Mouse (Mus musculus): ENCODE measurements at regions not wholly inside any gene's neighbourhood (a gene's known extent, or its start where the extent isn't known, plus 50 kb on each side); places are given as distances from the start of the nearest gene placed in this dataset.

DNA sequence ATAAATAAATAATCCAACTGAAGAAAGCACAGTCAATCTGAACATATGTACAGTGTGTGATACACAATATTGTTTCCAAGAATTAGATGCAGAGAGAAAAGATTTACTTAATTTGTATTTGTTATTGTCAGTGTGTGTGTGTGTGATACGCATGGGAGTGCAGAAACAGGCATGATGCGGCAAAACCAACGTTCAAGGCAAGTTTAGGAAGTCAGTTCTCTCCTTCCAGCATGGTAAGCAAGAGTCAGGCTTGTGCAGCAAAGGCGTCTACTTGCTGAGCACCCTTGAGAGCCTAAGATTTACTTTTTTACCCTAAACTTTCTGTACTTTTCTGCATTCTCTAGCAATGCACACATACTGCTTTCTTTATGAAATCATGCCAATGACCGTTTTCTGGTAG, 102.7 kb upstream of the Sstr4 start:
- no peak for DNase-seq

DNA sequence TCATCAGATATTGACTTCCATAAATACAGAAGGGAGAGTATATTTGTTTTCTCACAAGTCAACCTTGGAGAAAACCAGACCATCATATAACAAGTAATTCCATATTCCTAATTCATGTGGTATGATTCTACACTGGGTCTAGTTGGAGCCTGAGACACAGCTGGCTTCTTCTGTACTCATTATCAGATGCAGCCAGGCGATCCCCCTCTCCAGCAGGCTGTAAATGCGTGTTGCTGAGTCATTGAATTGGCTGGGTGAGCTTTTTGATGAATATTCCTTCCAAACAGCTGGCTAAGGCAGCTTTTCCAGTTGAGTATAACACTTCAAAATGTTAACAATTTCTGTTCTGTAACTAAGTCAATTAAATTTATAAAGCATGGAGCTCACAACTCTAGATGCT, 102.2 kb upstream of the Sstr4 start:
- DNase-seq: no peak

DNA sequence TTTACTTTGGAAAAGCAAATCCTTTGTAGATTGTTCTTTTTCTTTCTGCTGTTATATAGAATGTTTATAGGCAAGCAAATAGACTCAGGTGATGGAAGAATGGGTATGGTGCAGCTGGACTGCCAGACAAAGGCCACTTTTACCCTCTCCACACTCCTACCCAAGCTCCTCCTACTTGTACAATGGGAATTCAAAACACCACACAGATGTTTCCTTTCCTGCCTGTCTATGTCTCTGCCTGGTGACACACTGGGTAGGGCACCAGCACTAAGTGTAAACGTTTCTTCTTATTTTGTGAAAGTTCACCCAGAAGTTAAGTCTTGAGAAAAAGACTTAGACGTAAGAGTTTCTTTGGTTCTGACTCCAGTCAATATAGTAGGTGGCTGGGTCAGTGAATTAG, 94.3 kb upstream of the Sstr4 start:
- no peak for DNase-seq

DNA sequence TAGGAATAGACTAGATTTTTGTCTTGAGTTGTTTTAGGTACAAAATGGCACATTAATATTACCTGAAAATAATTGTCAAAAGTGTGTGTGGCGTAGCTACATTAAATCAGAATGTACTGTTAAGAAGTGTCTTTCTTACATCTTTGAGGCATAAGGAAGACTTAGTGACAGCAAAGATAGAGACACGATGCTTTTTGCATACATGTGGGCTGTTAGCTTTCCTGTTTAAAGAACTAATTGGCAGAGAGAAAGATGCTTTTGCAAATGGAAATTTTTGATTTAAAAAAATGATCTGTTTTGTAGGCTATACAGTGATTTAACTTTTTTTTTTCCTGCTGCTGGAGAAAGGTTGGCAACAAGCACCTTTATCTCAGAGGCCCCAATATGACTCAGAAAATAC, 82.9 kb upstream of the Sstr4 start:
- DNase-seq: no peak

DNA sequence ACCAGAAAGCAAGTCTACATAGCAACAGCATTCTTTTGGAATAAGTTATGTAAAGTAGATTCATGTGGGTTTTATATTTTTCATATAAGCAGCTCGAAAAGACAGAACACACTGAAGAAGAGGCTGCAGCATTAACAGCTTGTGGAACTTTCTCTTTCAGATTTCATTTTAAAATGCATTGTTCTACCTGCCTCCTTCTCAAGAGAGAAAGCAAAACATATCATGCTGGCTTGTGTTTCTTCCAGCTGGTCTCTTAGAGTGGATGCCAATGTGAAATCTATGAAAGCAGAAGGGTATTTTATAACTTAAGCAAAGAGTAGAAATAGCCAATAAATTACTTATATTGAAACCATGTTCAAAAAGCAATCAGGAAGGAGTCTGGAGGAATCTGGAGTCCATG, 74.2 kb upstream of the Sstr4 start:
- no peak for DNase-seq

DNA sequence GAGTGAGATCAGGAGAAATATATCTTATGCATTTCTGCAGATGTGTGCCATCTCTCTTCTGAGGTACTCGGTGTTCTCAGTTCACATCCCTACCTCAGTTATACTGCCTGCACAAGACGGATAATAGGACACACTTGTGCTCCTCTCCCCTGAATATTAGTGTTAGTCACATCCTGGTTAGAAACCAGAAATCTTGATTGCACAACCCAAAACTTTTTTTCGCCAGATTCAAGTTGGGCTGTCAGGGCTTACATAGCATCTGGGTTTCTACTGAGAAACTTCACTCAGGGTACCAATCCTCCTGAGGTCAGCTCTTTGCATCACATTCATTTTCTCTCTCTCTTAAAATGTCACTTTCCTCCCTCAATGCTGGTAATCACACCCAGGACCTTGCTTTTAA, 69.8 kb upstream of the Sstr4 start:
- no peak for DNase-seq

DNA sequence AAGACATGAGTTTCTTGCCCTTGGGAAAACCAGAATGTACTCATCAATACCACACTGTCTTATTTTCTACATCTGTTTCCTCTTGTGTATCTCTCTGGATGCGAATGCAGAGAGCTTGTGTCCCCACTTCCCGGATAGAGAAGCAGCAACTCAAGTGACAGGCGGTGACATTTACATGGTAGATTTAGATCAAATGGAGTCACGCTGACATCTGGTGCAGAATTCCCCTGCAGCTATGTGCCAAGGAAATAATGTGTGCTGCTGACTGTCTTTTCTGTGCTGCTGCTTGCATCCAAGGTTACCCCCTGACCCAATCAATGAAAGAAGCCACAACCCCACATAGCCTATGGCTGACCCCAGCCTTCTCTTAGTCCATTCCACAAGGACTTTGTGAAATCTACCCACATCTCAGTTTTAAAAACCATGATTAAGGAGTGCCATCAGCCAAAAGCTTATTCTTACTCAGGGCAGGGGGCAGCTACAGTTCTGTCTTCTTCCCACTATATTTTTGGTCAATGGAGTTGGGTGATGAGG, 69.2 kb upstream of the Sstr4 start:
- no peak for DNase-seq

DNA sequence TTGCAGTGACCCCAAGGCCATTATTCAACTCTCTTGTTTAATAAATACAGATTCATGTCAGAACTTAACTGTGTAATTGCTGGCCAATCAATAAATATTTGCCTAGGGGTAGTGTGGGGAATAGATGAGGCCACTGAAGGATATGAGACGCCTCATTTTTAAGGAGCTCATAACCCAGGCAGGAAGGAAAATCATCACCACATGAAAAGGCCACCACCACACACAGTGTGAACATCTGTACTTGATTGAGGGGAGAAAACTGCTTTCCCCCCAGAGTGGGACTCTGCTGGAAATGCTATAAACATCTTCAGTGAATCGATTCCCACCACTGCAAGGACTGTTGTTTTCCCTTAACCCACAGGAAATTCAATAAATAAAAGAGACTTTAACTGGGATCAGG, 68.7 kb upstream of the Sstr4 start:
- DNase-seq: no peak

DNA sequence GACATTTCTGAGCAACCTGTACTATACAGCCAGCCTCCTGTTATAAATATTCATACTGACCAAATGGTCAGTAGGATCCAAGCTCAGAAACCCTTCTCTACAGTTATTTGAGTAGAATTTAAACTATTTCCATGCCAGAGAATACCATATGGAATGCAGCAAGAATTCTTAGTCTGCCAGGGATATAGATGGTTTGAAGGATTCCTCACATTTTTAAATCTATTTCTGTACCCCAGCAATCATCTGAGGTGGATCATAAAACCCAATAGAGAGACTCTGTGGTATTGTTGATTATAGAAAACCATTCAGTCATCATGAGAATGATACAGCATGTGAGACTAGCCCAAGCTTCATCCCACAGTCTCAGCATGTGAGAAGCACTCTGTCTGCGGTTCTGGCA, 67.6 kb upstream of the Sstr4 start:
- no peak for DNase-seq

DNA sequence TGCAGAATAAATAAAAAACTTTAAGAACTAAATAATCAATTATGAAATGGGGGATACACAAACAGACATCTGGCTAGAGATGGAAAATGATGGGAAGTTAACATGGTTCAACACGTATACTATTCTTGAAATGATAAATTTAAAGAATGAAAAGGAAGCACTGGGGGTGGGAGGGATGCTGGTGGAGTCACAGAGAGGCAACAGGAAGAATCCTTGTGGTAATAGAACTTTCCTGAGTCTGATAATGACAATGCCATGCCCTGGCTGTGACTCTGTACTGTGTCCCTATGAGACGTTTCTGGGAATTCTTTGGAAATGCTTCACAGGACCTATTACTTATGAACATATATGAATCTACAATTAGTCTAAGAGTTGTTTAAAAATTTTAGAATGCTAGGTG, 64.8 kb upstream of the Sstr4 start:
- peak; percentile 4 for DNase-seq

DNA sequence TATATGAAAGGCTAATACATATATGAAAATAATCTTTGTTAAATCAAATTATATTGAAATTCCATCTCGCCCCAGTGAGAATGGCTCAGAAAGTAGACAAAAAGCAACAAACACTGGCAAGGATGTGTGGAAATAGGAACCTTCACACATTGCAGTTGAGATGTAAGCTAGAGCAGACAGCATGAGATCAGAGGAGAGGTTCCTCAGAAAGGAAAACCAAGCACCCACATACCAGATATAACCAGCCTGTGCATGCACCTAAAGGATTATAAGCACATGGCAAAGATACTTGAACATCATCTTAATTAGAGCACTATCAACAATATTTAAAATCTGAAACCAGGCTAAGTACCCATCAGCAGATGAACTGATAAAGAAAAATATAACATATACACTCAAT, 60.6 kb upstream of the Sstr4 start:
- DNase-seq: no peak

DNA sequence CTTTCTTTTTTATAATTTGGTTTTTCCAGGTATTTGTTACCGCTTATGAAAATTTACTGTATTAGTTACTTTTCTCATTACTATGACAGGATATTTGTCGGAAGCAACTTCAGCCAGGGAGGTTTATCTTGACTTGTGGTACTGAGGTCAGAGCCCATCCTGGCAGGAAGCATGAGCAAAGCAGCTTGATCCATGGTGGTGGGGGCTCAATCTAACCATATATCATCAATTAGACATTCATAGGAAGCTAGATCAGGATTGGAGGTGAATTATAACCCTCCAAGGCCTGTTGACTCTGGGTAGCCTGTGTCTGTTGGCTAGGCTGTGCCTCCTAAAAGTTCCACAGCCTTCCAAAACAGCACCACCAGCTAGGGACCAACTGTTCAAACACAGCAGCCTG, 58.5 kb upstream of the Sstr4 start:
- peak; percentile 36 for DNase-seq

DNA sequence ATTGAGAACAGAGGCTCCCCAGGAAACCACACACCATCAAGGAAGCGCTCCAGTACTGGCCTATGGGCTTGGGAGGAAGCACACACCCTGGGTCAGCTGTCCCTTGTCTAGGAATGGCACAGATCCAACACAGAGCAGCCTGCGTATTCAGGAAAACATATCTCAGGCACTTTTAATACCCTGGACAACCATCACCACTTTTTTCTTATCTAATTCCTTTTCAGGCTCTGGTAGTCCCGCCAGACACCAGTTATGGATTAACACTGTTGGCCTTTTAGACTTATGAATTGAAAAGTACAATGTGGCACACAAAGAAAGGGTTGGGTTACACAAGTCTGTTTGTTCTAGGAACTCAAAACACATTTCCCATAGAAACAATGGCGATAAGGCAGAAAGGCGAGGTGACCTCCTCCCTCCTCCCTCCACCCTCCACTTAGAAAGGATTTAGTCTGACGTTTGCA, 56.8 kb upstream of the Sstr4 start:
- peak; percentile 81 for DNase-seq

DNA sequence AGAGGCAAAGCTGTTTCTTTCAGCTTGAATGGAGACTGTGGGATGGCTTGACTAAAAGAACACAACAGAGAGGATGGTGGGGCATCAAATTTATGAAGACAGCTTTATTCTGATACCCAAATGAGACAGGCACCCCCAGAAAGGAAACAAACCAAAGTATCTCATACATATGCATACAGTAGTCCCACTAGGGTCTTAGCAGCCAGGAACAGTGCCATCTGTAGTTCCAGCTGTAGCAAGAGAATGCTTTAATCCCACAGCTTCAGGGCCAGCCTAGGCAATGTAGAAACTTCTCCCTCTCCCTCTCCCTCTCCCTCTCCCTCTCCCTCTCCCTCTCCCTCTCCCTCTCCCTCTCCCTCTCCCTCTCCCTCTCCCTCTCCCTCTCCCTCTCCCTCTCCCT, 56.2 kb upstream of the Sstr4 start:
- no peak for DNase-seq

DNA sequence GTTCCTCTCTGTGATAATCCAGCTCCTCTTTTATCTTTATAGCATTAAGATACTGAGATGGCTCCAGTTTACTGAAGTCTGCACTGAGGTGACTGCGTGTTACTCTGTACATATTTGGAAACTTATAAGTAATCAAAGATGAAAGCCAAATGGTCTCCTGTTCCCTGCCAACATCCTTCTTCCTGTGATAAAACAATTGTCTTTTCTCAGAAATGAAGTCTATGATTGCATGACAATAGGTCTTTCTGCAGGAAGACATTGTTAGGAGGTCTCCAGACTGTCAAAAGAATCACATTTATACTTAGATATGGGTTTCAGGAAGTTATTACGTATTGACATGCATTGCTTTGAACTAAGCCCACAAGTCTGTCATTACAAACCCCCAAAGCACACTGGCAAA, 51.0 kb upstream of the Sstr4 start:
- no peak for DNase-seq

All from kidney, postnatal 14 days (tissue).